Mouse (Mus musculus) lung, postnatal 0 days (tissue): ENCODE results near the gene Rara.

ENCODE experiments used
- CTCF ChIP-seq: IDR thresholded peaks from 2 replicates; pipeline ENCODE4 v1.5.1; 2016; ENCODE audit warnings: antibody characterized with exemption, mild to moderate bottlenecking
- EP300 ChIP-seq: IDR thresholded peaks from 2 replicates; pipeline ENCODE4 v1.6.1; 2016; ENCODE audit warnings: antibody characterized with exemption, mild to moderate bottlenecking, control low read depth

DNA sequence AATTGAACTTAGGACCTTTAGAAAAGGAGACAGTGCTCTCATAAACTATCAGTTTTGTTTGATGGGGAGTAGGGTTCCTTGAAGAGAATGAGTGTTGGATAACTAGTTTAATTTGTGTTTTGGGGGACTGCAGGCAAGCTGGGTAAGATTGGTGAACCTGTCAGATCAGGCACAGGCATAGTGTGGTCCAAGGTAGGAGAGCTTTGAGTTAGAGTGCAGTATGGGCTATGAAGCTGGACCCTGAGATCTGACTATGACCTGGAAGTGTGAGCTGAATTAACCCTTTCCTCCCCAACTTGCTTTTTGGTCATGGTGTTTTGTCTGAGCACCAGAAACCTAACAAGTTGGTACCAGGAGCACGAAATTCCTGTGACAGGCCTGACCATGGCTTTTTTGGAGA lies 86.2 kb downstream of the Rara start:
- TF ChIP-seq EP300 (no peak), CTCF (no peak)
